Mouse (Mus musculus) MEL-GATA-1-ER (cell line): ENCODE data around the gene Dgkd.
A peak's percentile ranks its signal among the peaks of the same experiment; 100 is the strongest.
"Not testable (repeated sequence)": the region's sequence is repeated elsewhere in the genome, so short reads cannot be mapped to it uniquely, and the experiment has no call there.

Source experiments
- DNase-seq: peaks from one replicate; pipeline ENCODE4 v3.0.0-alpha.2; 2012; ENCODE audit warnings: low read depth; ENCODE audit errors: extremely low read depth

The Dgkd gene

DNA sequence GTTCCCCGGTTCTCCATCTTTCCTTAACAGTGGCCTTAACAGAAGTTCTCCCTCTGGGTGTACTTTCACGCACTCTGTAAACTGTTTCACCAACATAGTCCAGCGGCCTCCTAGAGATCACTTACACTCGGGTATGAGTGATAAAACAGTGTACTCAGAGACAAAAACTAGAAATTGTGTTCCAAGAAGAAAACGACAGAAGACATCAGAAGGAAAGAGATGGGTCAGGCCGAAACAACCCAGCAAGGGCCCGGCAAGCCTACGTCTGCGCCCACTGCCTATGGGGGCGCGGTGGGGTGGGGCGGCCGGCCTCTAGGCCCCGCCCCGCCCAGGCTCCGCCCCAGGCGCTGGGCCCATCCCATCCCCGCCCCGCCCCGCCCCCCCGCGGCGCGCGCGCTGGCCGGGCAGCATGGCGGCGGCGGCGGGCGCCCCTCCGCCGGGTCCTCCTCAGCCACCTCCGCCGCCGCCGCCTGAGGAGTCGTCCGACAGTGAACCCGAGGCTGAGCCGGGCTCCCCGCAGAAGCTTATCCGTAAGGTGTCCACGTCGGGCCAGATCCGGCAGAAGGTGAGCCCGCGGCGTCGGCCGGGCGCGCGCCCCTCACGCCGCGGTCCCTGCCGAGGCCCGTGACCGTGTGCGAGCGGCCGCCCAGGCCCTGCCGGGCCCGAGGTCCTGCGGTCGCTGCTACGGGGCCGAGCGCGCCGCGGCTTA, at the start of gene Dgkd:
Gene Dgkd, plus strand, starts transcription at position 396 of the 709 bp plus-strand sequence.
- peak; percentile 37 for DNase-seq

GRCm38 (mm10) chr1:87803576-87803975, 49.5 kb upstream of the Dgkd start, which contains the start of gene Sag:
Sag (plus strand) TSS chr1:87803680.
- no peak for DNase-seq

GRCm38 (mm10) chr1:87807751-87808150, 45.3 kb upstream of the Dgkd start:
- no peak for DNase-seq

GRCm38 (mm10) chr1:87811391-87811790, 41.7 kb upstream of the Dgkd start:
- DNase-seq = no peak

DNA sequence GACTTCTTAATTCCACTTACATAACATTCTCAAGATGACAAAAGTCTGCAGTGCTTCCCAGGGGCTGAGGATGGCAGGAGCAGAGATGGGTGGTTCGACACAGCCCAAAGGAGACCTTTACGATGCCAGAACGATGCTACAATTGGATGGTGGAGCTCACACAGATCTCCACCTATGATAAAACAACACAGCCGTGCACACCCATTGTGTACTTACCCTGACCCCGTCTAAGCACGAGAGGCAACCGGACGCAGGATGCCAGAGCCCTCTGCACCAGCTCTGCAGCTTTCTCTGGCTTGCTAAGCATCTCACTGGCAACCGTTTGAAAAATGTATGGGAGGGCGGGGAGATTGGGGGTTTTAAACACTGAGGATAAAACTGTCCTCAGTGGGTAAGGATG, 41.0 kb upstream of the Dgkd start:
- DNase-seq = no peak

- no peak for DNase-seq
Measured at GRCm38 (mm10) chr1:87813155-87813554, 39.9 kb upstream of the Dgkd start.

DNA sequence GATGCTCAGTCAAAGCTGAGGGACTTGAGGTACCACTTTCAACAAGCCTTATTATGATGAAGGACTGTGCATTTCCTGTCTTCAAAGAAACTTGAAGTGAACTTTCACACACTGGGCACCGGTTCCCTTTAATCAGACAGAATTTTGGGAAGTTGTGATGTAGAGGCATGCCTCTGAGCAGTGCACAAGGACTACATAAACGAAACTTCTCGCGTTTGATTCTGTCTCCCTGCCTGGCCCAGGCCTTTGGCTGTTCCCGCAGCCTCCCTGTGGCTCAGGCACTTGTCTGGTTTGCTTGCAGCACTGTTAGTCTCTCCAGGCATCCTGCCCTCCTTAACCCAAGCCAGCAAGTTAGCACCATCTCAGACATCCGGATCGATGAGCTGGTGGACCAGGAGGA, 39.4 kb upstream of the Dgkd start:
- no peak for DNase-seq

DNA sequence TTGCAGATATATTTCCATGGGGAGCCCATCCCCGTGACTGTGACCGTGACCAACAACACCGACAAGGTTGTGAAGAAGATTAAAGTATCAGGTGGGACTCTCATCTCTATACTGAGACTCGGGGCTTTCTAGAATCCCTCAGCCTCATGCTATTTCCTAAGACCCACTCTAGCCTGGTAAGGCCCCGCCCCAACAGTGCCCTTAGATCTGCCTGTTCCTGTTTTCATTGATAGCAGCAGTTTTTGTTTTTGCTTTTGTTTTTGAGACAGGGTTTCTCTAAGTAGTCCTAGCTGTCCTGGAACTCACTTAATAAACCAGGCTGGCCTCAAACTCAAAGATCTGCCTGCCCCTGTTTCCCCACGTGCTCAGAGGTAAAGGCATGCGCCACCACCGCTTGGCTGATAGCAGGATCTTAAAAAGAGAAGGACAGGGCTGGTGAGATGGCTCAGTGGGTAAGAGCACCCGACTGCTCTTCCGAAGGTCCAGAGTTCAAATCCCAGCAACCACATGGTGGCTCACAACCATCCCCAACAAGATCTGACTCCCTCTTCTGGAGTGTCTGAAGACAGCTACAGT, 28.6 kb upstream of the Dgkd start:
- no peak for DNase-seq

DNA sequence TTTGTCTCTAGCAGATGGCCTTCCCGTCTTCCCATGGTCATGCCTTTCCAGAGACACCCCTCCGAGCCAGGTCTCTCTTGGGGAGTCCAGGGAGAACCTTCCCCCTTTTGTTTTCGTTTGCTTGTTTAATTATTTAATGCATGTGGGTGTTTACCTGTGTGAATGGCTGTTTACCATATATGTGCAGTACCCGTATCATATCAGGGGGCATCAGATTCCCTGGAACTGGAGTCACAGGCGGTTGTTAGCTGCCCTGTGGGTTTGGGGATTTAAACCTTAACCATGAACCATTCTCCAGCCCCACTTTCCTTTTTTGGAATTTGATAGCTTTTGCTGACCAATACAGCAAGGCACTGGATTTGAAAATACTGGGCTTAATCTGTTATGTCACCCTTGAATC, 27.8 kb upstream of the Dgkd start:
- DNase-seq = no peak

DNA sequence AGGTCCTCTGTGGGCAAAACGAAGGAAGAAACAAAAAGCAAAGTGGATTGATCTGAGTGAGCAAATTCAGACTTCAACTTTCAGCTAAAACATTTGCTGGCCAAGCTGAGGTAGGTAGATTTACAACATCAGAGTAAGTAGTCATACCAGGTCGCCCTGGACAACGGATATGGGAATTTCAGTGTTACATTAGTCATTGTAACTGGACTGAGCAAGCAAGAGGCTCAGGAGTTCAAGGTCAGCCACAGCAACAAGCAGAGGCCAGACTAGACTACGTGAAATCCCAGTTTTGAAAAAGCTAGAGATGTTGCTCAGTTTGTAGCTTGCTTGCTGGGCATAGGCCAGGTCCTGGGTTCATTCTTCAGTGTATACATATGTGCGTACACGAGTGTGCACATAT, 27.1 kb upstream of the Dgkd start:
- no peak for DNase-seq

DNA sequence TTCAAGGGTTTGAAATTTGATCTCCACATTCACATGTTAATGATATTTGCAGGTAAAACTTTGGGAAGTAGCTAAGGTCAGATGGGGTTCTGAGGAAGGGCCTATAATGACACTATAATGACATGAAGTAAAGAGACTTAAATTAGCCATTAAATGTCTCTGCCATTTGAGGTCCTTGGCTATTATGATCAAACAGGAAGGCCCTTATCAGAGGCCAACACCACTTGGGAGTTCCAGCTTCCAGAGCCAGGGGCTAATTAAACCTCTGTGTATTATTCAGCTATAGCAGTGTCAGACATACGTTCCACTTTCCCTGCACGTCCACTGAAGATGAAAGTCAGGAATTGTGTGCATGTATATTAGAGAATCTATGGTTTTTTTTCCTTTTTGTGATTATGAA, 26.6 kb upstream of the Dgkd start:
- no peak for DNase-seq

GRCm38 (mm10) chr1:87827476-87827875, 25.6 kb upstream of the Dgkd start:
- not testable (repeated sequence) for DNase-seq

GRCm38 (mm10) chr1:87828185-87828584, 24.9 kb upstream of the Dgkd start:
- peak; percentile 82 for DNase-seq

GRCm38 (mm10) chr1:87828926-87829580, 24.0 kb upstream of the Dgkd start:
- no peak for DNase-seq

GRCm38 (mm10) chr1:87829621-87830211, 23.4 kb upstream of the Dgkd start:
- DNase-seq = no peak

DNA sequence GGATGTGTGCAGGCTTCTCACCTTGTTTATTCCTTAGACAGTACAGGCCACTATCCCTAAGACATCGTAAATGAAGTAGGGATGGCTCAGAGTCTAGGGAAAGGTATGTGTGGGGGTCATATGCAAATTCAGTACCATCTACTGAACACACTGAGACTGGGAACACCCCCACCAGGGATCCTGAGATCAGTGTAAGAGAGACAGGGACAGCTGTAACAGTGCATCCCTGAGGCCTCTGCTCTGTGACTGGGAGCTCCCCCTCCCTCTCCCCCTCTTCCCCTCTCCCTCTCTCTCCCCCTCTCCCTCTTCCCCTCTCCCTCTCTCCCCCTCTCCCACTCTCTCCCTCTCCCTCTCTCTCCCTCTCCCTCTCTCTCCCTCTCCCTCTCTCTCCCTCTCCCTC, 16.6 kb upstream of the Dgkd start:
- no peak for DNase-seq

DNA sequence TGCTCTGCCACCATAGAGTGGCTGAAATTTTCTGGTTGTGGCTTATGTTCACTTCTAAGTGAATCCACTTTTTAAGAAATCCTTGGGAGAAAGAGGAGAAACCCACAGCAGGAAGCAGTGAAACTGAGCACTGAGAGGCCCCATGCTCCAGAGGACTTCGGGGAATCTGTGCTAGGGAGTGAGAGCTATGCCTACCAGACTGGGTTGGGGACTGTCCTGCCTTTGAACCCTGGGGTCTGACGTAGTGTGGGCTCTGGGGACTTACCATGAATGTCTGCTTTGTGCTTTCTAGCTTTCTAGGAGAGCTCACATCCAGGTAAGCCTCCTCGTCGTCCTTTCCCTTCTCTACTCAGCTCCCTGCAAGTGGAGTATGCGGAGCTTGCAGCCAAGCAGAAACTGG, 16.1 kb upstream of the Dgkd start:
- DNase-seq = no peak

GRCm38 (mm10) chr1:87840411-87841208, 12.5 kb upstream of the Dgkd start:
- no peak for DNase-seq

GRCm38 (mm10) chr1:87846801-87847474, 6.1 kb upstream of the Dgkd start:
- DNase-seq = no peak

DNA sequence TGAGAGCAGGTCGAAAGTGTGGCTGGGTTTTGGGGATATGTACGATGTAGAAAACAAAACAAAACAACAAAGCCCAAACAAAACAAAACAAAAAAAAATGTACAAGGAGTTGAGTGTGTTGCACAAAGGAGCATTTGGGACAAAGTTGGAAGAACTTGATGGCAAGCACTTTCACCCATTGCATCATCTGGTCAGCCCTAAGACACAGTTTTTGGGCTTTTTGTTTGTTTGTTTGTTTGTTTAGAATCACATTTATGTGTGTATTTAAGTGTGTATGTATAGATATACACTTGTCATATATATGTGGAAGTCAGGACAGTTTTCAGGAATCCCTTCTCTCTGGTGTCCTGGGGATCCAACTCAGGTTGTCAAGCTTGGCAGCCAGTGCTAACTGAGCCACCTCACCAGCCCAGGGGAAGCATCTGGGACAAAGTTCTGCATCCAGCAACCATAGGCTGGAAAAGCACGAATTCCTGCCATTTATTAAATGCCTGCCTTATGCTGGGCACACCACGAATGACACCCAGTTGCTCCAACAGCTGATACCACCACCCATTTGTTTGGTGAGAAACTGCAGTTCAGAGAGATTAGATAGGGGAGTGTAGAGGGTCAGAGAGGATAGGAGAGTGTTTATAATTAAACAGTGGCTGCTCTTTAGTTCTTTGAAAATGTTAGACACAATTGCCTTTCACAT, 5.5 kb upstream of the Dgkd start:
- no peak for DNase-seq
